Mouse (Mus musculus) small intestine, adult 2 months (tissue): ENCODE data around the gene Atg2b. TPM values are rescaled to one million over a fixed set of nuclear protein-coding genes. Genes with fewer than 3 reads are reported as not detected.

Experiments
- H3K27ac ChIP-seq: fragments of 200-500 bp; 2 replicates; pipeline ENCODE4 v1.5.1; 2012; ENCODE audit warnings: low read depth, low read length, control low read depth, inconsistent platforms; ENCODE audit not compliant: insufficient read depth
- H3K27me3 ChIP-seq: fragments of 200-500 bp; 2 replicates; pipeline ENCODE4 v1.6.1; 2012; ENCODE audit warnings: mild to moderate bottlenecking, moderate library complexity, low read length, inconsistent platforms; ENCODE audit not compliant: control insufficient read depth, insufficient read depth
- H3K36me3 ChIP-seq: fragments of 200-500 bp; 2 replicates; pipeline ENCODE4 v1.6.1; 2012; ENCODE audit warnings: mild to moderate bottlenecking, low read length, control low read depth, inconsistent platforms; ENCODE audit not compliant: control insufficient read depth, insufficient read depth
- H3K4me1 ChIP-seq: fragments of 200-500 bp; 2 replicates; pipeline ENCODE4 v1.6.1; 2012; ENCODE audit warnings: low read length, inconsistent platforms, mixed read lengths; ENCODE audit not compliant: control insufficient read depth, insufficient read depth, insufficient read length
- H3K4me3 ChIP-seq: fragments of 200-500 bp; 2 replicates; pipeline ENCODE4 v1.5.1; 2012; ENCODE audit warnings: low read depth, mild to moderate bottlenecking, control low read depth, inconsistent platforms, low read length, moderate library complexity
- CTCF ChIP-seq: fragments of 200-500 bp; IDR thresholded peaks from 2 replicates; pipeline ENCODE4 v1.5.1; 2012; ENCODE audit warnings: low read depth, mild to moderate bottlenecking, control low read depth, inconsistent platforms, low read length, moderate library complexity, mixed read lengths; ENCODE audit not compliant: insufficient replicate concordance, insufficient read length; ENCODE audit errors: extremely low read depth
- POLR2A ChIP-seq: fragments of 200-500 bp; IDR thresholded peaks from 2 replicates; pipeline ENCODE4 v1.6.1; 2012; ENCODE audit warnings: low read depth, mild to moderate bottlenecking, control low read depth, inconsistent platforms, low read length, moderate library complexity
- WGBS: fragments of 180-500 bp; shearing (Covaris S2); methylation state at CpG from one replicate; pipeline ENCODE4 v1.1.7; 2018; 5-methylcytosine and 5-hydroxymethylcytosine counted together
- polyA plus RNA-seq: library from polyadenylated mRNA; depleted of rRNA; stranded (reverse); fragments of >200 nt; gene quantifications from 2 replicates; pipeline ENCODE4 v1.2.3, GENCODE M21; 2012

The Atg2b gene
- polyA plus RNA-seq, 1 experiment, result 9.8 TPM

- 70% methylated on average over 13 of the region's 13 CpGs for WGBS
- H3K36me3 ChIP-seq, result peaks cover 56% of the 10 kb centered on the region
- no peak overlapping the region for H3K4me3 ChIP-seq
- H3K27me3 ChIP-seq, result no peaks in the 10 kb centered on the region
- no peak for TF ChIP-seq CTCF
- no peak for TF ChIP-seq POLR2A
- H3K4me1 ChIP-seq, result peaks cover 2% of the 10 kb centered on the region; the same call in 1 of the 2 replicates
- H3K27ac ChIP-seq, result no peak overlapping the region
Measured at GRCm38 (mm10) chr12:105634374-105635067, 50.5 kb downstream of the Atg2b start.

- WGBS, result 78% methylated on average over 7 of the region's 7 CpGs
- H3K36me3 ChIP-seq, result peaks cover 60% of the 10 kb centered on the region
- H3K4me3 ChIP-seq, result no peak overlapping the region
- no peak for TF ChIP-seq POLR2A
- TF ChIP-seq CTCF, result no peak
- H3K4me1 ChIP-seq, result no peaks in the 10 kb centered on the region
- no peaks in the 10 kb centered on the region for H3K27me3 ChIP-seq
- H3K27ac ChIP-seq, result no peak overlapping the region
Measured at GRCm38 (mm10) chr12:105625798-105626197, 59.2 kb downstream of the Atg2b start.

- TF ChIP-seq POLR2A (no peak), CTCF (no peak)
- Histone ChIP-seq H3K27ac (no peak overlapping the region), H3K27me3 (no peaks in the 10 kb centered on the region), H3K36me3 (peaks cover 68% of the 10 kb centered on the region), H3K4me1 (no peaks in the 10 kb centered on the region), H3K4me3 (no peak overlapping the region)
- 95% methylated on average over 12 of the region's 12 CpGs for WGBS
Measured at GRCm38 (mm10) chr12:105622981-105623539, 62.0 kb downstream of the Atg2b start.

- WGBS, result 88% methylated on average over 7 of the region's 7 CpGs
- Histone ChIP-seq H3K27ac (no peak overlapping the region), H3K4me1 (no peaks in the 10 kb centered on the region), H3K27me3 (no peaks in the 10 kb centered on the region), H3K36me3 (peaks cover 74% of the 10 kb centered on the region), H3K4me3 (no peak overlapping the region)
- no peak for TF ChIP-seq POLR2A
Measured at GRCm38 (mm10) chr12:105622048-105622447, 63.0 kb downstream of the Atg2b start.

GRCm38 (mm10) chr12:105613559-105613958, 71.5 kb downstream of the Atg2b start:
- H3K27me3 ChIP-seq, result no peaks in the 10 kb centered on the region
- no peak for TF ChIP-seq POLR2A
- TF ChIP-seq CTCF, result no peak
- peaks cover 33% of the 10 kb centered on the region for H3K36me3 ChIP-seq
- no peak overlapping the region for H3K4me3 ChIP-seq
- 88% methylated on average over 10 of the region's 10 CpGs for WGBS
- H3K27ac ChIP-seq, result no peak overlapping the region
- 0 out of 2 replicates have a peak, but pooled peaks cover 2% of the 10 kb centered on the region for H3K4me1 ChIP-seq

GRCm38 (mm10) chr12:105611748-105612147, 73.3 kb downstream of the Atg2b start:
- TF ChIP-seq CTCF (peak; percentile 68; the same call in 1 of the 2 replicates), POLR2A (no peak)
- 0 out of 2 replicates have a peak, but pooled peaks cover 2% of the 10 kb centered on the region for H3K4me1 ChIP-seq
- no peak overlapping the region for H3K4me3 ChIP-seq

GRCm38 (mm10) chr12:105611045-105611444, 74.0 kb downstream of the Atg2b start:
- no peak overlapping the region for H3K27ac ChIP-seq
- no peaks in the 10 kb centered on the region for H3K27me3 ChIP-seq
- H3K4me3 ChIP-seq, result no peak overlapping the region
- H3K4me1 ChIP-seq, result 0 out of 2 replicates have a peak, but pooled peaks cover 2% of the 10 kb centered on the region
- peaks cover 14% of the 10 kb centered on the region for H3K36me3 ChIP-seq
- WGBS, result 57% methylated on average over 2 of the region's 2 CpGs
- no peak for TF ChIP-seq POLR2A
- no peak for TF ChIP-seq CTCF

More at GRCm38 (mm10) chr12:105611748-105612147, 73.3 kb downstream of the Atg2b start:
- H3K27ac ChIP-seq, result no peak overlapping the region
- 36% methylated on average over 7 of the region's 7 CpGs for WGBS
- H3K36me3 ChIP-seq, result peaks cover 18% of the 10 kb centered on the region
- no peaks in the 10 kb centered on the region for H3K27me3 ChIP-seq
